Mouse (Mus musculus) erythroid progenitor cell, adult 5-6 weeks (primary cell): Measurements from ENCODE around the gene Zbtb45. TPM values are rescaled to one million over a fixed set of nuclear protein-coding genes. Genes with fewer than 3 reads are reported as not detected.

Source experiments
- ATAC-seq: replicated peaks from 2 replicates; pipeline ENCODE4 v1.8.0; 2016; ENCODE audit warnings: moderate number of reproducible peaks, mild to moderate bottlenecking, moderate TSS enrichment, inconsistent platforms; ENCODE audit not compliant: poor library complexity, low FRiP score, severe bottlenecking
- total RNA-seq, 2 experiments: library from RNA; stranded (forward) in 1 of 2; stranded (reverse) in 1 of 2; fragments of 150-400 nt in 1 of 2; fragments of 186-747, 209-891 nt in 1 of 2; gene quantifications; 2 replicates each; pipeline versions ENCODE4 v1.2.3 to v1.2.4; 2015 to 2017; ENCODE audit warnings: low replicate concordance in 2 of 2

The Zbtb45 gene
- total RNA-seq, 2 experiments from 2014 or later: 7.6 to 10.1 TPM

DNA sequence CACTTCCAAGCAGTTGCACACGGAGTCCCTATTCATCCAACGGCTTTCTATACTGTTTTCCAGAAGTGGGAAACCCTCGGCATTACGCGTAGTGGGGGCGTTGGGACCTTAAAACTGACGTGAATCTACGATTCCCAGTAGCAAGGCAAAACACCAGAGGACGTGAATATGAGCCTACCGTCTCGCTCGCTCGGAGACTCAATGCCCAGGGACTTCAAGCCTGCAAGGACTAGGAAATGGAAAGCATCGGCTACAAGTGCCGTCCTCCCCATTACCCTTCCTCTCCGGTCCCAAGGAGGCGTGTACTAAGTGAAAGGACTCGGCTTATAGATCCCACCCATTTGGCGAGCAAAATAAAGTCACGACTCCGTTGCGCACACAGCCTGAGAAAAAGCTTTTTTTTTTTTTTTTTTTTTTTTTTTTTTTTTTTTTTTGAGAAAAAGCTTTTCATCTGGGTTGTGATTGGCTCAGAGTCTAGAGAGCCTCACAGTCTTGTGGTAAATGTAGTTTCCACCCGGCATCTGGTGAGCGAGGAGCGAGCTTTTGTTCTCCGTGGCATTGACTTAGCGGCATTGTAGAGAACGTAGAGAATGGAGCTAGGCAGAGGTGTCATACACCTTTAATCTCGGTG is 48.2 kb downstream of the Zbtb45 start:
- peak; percentile 75 for ATAC-seq

DNA sequence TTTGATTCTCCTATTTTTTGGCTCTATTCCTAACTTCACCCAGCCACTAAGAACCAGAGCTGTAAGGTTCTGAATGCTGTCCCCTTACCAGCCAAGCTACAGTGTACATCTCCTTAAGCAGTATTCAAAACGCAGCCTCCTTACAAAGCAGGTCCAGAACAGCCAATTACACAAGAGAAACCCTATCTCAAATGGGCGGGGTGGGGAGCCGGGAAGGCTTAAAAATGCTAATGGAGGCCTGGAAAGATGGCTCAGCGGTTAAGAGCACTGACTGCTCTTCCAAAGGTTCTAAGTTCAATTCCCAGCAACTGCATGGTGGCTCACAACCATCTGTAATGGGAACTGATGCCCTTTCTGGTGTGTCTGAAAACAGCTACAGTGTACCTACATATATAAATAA is 50.1 kb downstream of the Zbtb45 start:
- ATAC-seq: no peak

DNA sequence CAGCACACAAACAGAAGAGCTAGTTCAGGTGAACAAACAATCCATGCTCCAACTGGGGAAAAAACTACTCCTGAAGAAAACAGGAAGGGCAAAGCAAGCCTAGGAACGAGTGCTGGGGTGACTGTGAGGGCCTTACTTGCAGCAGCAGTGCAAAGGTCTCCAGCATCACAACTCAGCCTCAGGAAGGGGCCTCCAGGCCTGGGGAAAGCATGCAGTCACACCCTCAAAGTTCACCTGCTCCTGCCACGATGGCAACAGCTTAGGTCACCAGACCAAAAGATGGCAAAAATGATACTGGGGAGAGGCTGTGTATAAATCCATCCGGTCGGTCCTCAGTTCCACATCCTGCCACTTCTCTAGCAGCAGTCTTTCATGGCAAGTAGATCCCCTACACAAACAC is 50.9 kb downstream of the Zbtb45 start:
- no peak for ATAC-seq

DNA sequence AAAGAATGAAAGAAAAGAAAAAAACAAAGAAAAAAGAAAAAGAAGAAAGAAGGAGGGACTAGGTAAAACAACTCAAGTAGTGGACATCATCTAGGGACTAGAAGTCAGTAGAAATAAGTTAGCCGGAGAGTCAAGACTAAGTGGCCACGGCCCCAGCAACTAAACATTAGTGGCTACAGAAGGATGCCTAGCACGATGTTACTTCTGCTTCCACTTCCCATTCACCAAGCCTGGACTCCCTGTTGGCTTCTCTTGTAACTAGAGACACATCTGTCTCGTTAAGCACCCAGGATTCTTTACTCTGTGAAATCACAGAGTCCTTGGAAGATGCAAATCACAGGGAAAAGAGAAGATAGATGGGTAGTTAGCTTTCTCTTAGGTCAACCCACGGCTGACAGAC is 52.3 kb downstream of the Zbtb45 start:
- no peak for ATAC-seq

DNA sequence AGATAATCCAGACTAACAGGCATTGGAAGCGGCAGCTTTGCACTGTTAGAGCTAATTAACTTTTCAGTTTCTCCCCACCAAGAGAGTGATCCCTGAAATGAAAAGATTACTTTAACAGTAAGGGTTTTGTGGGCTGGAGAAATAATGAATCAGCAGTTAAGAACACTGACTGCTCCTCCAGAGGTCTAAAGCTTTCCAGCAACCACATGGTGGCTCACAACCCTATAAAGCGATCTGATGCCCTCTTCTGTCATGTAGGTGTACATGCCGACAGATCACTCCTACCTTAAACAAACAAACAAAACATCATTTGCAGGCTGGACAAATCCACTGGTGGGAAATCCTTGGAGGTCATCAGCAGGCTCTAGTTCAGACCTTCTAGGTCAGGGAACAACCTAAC is 54.9 kb downstream of the Zbtb45 start:
- ATAC-seq: no peak

Other genes starting within 250 kb of the Zbtb45 start
- gene Zscan18, start 206.4 kb downstream of the Zbtb45 start, total RNA-seq (2015; ENCODE audit: low replicate concordance): not detected in 2 replicates
- not detected in 2 replicates for gene Zscan18, start 206.4 kb downstream of the Zbtb45 start, total RNA-seq (2017; ENCODE audit: low replicate concordance)
- gene Zfp329, start 191.2 kb downstream of the Zbtb45 start, total RNA-seq (2015; ENCODE audit: low replicate concordance): 6.5 and 15.5 TPM in 2 replicates
- 3.1 and 4.5 TPM in 2 replicates for gene Zfp329, start 191.2 kb downstream of the Zbtb45 start, total RNA-seq (2017; ENCODE audit: low replicate concordance)
- 14.3 and 14.4 TPM in 2 replicates for gene Zfp110, start 175.3 kb downstream of the Zbtb45 start, total RNA-seq (2015; ENCODE audit: low replicate concordance)
- gene Zfp110, start 175.3 kb downstream of the Zbtb45 start, total RNA-seq (2017; ENCODE audit: low replicate concordance): 16.6 and 20.9 TPM in 2 replicates
- gene Zfp128, start 128.9 kb downstream of the Zbtb45 start, total RNA-seq (2015; ENCODE audit: low replicate concordance): 0.72 and 0.84 TPM in 2 replicates
- 1.0 and 1.9 TPM in 2 replicates for gene Zfp128, start 128.9 kb downstream of the Zbtb45 start, total RNA-seq (2017; ENCODE audit: low replicate concordance)
- gene Zscan22, start 112.2 kb downstream of the Zbtb45 start, total RNA-seq (2015; ENCODE audit: low replicate concordance): 0.72 and 10.5 TPM in 2 replicates
- 1.4 TPM in 1 of 2 replicates, not detected in the other for gene Zscan22, start 112.2 kb downstream of the Zbtb45 start, total RNA-seq (2017; ENCODE audit: low replicate concordance)
- gene Rps5, start 87.7 kb downstream of the Zbtb45 start, total RNA-seq (2015; ENCODE audit: low replicate concordance): 579 and 738 TPM in 2 replicates
- gene Rps5, start 87.7 kb downstream of the Zbtb45 start, total RNA-seq (2017; ENCODE audit: low replicate concordance): 178 and 253 TPM in 2 replicates
- gene Rnf225, start 82.6 kb downstream of the Zbtb45 start, total RNA-seq (2015; ENCODE audit: low replicate concordance): 0.42 TPM in 1 of 2 replicates, not detected in the other
- gene Rnf225, start 82.6 kb downstream of the Zbtb45 start, total RNA-seq (2017; ENCODE audit: low replicate concordance): 0.51 TPM in 1 of 2 replicates, not detected in the other
- 0.42 and 0.72 TPM in 2 replicates for gene Zfp324, start 44.2 kb downstream of the Zbtb45 start, total RNA-seq (2015; ENCODE audit: low replicate concordance)
- gene Zfp324, start 44.2 kb downstream of the Zbtb45 start, total RNA-seq (2017; ENCODE audit: low replicate concordance): 1.4 and 1.7 TPM in 2 replicates
- gene Zfp446, start 32.2 kb downstream of the Zbtb45 start, total RNA-seq (2015; ENCODE audit: low replicate concordance): 0.72 and 5.9 TPM in 2 replicates
- gene Zfp446, start 32.2 kb downstream of the Zbtb45 start, total RNA-seq (2017; ENCODE audit: low replicate concordance): 0.39 and 0.68 TPM in 2 replicates
- gene Slc27a5, start 11.8 kb downstream of the Zbtb45 start, total RNA-seq (2015; ENCODE audit: low replicate concordance): not detected in 2 replicates
- not detected in 2 replicates for gene Slc27a5, start 11.8 kb downstream of the Zbtb45 start, total RNA-seq (2017; ENCODE audit: low replicate concordance)
- gene Trim28, start 10.9 kb downstream of the Zbtb45 start, total RNA-seq (2015; ENCODE audit: low replicate concordance): 194 and 220 TPM in 2 replicates
- gene Trim28, start 10.9 kb downstream of the Zbtb45 start, total RNA-seq (2017; ENCODE audit: low replicate concordance): 137 and 141 TPM in 2 replicates
- 116 and 138 TPM in 2 replicates for gene Chmp2a, start 24.8 kb upstream of the Zbtb45 start, total RNA-seq (2015; ENCODE audit: low replicate concordance)
- 125 and 153 TPM in 2 replicates for gene Chmp2a, start 24.8 kb upstream of the Zbtb45 start, total RNA-seq (2017; ENCODE audit: low replicate concordance)
- 70.0 and 96.9 TPM in 2 replicates for gene Ube2m, start 28.2 kb upstream of the Zbtb45 start, total RNA-seq (2015; ENCODE audit: low replicate concordance)
- gene Ube2m, start 28.2 kb upstream of the Zbtb45 start, total RNA-seq (2017; ENCODE audit: low replicate concordance): 61.0 and 94.6 TPM in 2 replicates
- gene Mzf1, start 44.7 kb upstream of the Zbtb45 start, total RNA-seq (2015; ENCODE audit: low replicate concordance): not detected in 2 replicates
- gene Mzf1, start 44.7 kb upstream of the Zbtb45 start, total RNA-seq (2017; ENCODE audit: low replicate concordance): not detected in 2 replicates
- gene Vmn1r85, start 85.1 kb upstream of the Zbtb45 start, total RNA-seq (2015; ENCODE audit: low replicate concordance): not detected in 2 replicates
- gene Vmn1r85, start 85.1 kb upstream of the Zbtb45 start, total RNA-seq (2017; ENCODE audit: low replicate concordance): not detected in 2 replicates
- not detected in 2 replicates for gene Vmn1r86, start 109.9 kb upstream of the Zbtb45 start, total RNA-seq (2015; ENCODE audit: low replicate concordance)
- gene Vmn1r86, start 109.9 kb upstream of the Zbtb45 start, total RNA-seq (2017; ENCODE audit: low replicate concordance): not detected in 2 replicates
- not detected in 2 replicates for gene Vmn1r87, start 130.1 kb upstream of the Zbtb45 start, total RNA-seq (2015; ENCODE audit: low replicate concordance)
- not detected in 2 replicates for gene Vmn1r87, start 130.1 kb upstream of the Zbtb45 start, total RNA-seq (2017; ENCODE audit: low replicate concordance)
- not detected in 2 replicates for gene Vmn1r88, start 149.5 kb upstream of the Zbtb45 start, total RNA-seq (2015; ENCODE audit: low replicate concordance)
- not detected in 2 replicates for gene Vmn1r88, start 149.5 kb upstream of the Zbtb45 start, total RNA-seq (2017; ENCODE audit: low replicate concordance)
- not detected in 2 replicates for gene Vmn1r89, start 203.0 kb upstream of the Zbtb45 start, total RNA-seq (2015; ENCODE audit: low replicate concordance)
- not detected in 2 replicates for gene Vmn1r89, start 203.0 kb upstream of the Zbtb45 start, total RNA-seq (2017; ENCODE audit: low replicate concordance)